Mouse (Mus musculus) brain, embryonic 14.5 days (tissue): ENCODE measurements around the gene Kat8. TPM values are rescaled to one million over a fixed set of nuclear protein-coding genes. Genes with fewer than 3 reads are reported as not detected.

Experiments used
- DNase-seq: peaks from one replicate; pipeline ENCODE4 v3.0.0-alpha.2; 2011; ENCODE audit warnings: low read depth
- CTCF ChIP-seq: fragments of 200-500 bp; IDR thresholded peaks from 2 replicates; pipeline ENCODE4 v1.5.1; 2012; ENCODE audit warnings: inconsistent platforms, mild to moderate bottlenecking, moderate library complexity, borderline replicate concordance; ENCODE audit not compliant: insufficient read depth, insufficient read length; ENCODE audit errors: extremely low read depth
- POLR2A ChIP-seq: fragments of 200-500 bp; IDR thresholded peaks from 2 replicates; pipeline ENCODE4 v1.6.1; 2012; ENCODE audit warnings: mild to moderate bottlenecking, inconsistent platforms, borderline replicate concordance; ENCODE audit not compliant: poor library complexity, insufficient read depth, insufficient read length, severe bottlenecking; ENCODE audit errors: extremely low read depth
- polyA plus RNA-seq: library from polyadenylated mRNA; depleted of rRNA; stranded (reverse); fragments of >200 nt; gene quantifications from 2 replicates; pipeline ENCODE4 v1.2.3, GENCODE M21; 2012

Kat8 gene
- polyA plus RNA-seq, 1 experiment: 44.8 TPM

DNA sequence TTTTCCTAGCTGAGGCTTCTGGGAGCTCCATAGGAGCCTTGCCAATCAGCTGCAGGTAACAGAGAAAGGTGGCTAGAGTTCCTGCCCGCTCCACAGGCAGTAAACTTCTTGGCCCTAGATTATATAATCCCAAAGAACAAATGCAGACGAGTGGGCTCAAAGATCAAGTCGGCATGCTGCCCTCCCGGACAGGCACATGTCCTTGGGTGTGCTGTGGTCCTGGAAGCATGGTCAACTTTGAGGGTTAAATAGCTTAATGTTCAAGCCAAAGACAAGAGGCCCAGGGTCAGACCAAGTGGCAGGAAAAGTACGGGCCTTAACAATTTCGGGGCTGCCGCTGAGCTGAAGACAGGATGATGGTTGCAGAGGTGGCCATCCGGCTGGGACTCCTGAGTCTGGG is 13.8 kb downstream of the Kat8 start:
- TF ChIP-seq CTCF (no peak), POLR2A (no peak)
- no peak for DNase-seq

DNA sequence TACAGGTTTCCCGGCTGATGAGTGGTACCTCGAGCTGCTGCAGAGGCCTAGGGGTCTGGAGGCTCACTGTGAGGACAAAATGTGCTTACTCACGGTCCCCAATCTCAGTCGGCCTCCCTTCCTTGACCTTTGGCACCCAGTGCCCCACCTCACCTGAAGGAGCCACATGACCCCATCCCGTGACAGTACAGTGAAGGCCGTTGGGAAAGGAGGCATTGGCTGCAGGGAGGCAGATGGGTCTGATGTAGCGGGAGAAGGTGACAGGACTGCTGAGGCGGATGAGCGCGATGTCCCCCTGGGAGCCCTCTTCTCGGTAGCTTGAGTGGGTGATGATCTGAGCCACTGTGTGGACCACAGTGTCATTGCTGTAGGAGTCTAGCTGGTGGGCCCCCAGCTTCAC is 14.5 kb downstream of the Kat8 start:
- TF ChIP-seq POLR2A (no peak), CTCF (no peak)
- no peak for DNase-seq

DNA sequence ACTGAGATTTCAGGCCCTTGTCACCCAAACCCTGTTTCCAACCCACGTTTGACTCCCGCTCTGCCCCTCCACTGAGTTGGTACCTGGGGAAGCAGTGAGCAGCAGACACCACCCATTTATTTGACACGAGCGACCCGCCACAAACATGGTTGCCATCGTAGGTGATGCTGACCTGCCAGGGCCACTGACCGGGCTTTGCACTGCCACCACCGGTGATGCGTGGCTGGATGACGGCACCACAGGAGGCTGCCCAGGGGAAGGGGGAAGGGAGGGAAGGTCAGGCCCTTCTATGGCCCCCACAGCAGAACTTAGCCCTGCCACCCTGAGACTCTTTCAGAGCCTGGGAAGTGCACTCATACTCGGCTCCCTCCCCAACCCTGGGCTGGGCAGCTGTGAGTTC is 15.4 kb downstream of the Kat8 start:
- TF ChIP-seq POLR2A: no peak
- no peak for TF ChIP-seq CTCF

DNA sequence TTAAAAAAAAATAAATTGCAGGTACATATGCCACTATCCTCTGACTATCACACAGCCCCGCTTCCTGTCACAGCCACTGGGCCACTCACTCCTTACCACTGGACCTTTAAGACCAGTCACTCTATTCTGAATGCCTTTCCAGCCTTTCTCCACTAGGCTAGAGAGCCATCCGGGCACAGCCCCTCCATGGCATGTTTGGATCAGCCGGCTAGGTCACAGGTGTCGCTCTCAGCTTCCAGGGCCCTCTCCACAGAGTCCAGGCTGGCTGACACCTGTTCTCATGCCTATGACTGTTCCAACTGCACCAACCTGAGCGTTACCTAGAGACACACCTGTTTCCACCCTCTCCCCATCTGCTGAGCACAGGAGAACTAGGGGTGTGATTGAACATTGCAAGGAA is 16.3 kb downstream of the Kat8 start:
- TF ChIP-seq CTCF (no peak), POLR2A (no peak)
- DNase-seq: no peak

More for the DNA sequence above, 15.4 kb downstream of the Kat8 start:
- DNase-seq: no peak

DNA sequence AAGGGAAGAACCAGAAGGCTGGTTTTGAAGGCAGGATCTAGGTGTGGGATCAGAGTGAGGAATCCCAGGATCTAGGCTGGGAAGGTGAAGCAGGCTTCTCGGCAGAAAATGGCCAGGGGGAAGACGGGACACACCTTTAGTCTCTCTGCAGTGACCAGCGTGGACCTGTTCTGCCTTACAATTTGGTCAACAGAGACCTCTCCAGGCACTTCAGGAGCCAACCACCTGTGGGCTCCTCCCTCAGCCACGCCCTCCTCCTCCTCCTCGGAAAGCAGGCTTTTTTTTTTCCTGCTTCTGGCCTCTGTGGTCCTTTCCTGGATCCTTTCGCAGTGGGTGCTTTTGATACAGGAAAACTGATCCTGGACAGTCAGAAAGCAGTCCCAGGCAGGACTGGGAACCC is 17.6 kb downstream of the Kat8 start, which contains the start of gene Prss8:
Gene Prss8, minus strand, starts transcription at position 182 of the 400 bp plus-strand sequence.
- no peak for DNase-seq
- TF ChIP-seq CTCF (no peak), POLR2A (no peak)

DNA sequence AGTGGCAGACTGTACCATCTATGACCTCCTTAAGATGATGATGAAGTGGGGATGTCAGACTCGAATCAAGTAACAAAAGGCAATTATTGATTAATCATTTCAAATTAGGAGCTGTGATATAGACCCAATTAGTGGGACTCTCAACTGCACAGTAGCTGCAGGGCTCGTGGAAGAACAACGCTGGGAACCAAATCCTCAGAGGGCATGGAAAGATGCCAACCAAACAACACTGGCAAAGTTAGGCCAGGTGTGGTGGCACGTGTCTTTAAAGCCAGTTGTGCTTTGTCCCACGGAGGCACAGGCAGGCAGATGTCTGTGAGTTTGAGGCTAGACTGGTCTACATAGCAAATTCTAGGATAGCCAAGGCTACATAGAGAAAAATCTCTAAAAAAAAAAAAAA is 18.3 kb downstream of the Kat8 start:
- no peak for DNase-seq
- no peak for TF ChIP-seq POLR2A
- TF ChIP-seq CTCF: no peak

DNA sequence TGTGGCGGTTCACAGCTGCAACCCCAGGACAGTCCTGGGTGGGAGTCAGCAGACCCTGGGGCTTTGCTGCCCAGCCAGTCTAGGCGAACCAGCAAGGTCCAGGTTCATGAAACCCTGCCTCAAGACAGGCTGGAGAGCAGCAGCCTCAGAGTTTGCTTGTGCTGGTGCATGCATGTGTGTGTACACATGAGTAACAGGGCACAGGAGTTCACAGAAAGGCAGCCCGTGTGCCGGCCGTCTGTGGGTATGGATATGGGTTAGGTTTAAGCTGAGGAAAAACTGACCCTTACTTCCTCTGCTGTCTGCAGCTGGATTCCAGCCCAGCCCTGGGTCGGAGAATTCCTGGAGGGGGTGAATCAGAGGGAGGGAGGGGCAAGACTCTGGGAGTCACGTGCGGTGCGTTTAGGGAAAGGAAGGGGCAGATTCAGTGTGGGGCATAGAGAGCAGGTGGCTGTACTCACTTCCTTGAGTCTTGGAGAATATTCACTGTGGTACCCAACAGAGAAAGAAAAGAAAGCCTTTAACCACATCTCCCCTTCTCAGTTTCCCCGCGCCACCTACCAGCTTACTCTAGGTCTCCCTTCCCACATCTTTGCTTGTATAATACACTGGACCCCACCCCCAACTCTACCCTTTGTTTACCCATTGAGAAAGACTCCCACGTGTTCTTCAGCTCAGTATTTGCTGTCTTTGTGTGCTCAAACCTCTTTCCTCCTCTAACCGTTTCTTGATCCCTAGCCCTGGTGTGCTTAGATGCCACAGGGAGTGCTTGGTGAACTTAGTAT is 19.2 kb downstream of the Kat8 start:
- TF ChIP-seq CTCF (no peak), POLR2A (no peak)
- no peak for DNase-seq

DNA sequence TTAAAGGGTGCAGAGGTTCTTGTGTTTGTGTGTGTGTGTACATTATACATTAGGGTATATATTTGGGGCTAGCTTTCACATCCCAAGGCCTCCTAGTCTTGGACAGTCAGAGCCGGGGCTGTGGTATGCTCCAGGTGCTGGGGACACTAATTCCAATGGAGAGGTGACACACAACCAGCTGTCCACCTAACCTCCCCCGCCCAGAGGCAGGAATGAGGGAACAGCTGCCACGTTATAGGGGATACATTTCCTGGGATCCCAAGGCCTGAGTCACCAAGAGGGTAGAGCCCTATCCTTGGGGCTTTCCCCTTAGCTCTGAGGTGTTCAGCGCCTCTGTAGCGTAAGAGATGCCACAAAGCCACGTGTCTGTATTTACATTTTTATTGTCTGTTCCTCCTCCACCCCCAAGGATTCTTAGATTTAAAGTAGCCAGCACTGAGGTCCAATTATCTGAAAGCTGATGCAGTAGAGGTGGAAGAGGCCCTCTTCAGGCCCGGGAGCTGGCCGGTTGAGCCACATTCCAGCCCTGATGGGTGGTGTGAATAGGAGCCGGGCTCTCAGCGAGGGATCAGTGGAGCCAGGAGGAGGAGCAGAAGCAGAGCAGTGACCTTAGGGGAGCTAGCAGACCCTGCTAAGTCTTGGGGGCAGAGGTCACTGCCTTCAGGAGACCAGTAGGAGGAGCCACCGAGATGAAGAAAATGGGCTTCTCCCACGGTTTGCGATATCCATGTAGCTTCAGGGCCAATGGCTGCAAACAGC is 20.1 kb downstream of the Kat8 start:
- no peak for TF ChIP-seq CTCF
- TF ChIP-seq POLR2A: no peak
- no peak for DNase-seq

DNA sequence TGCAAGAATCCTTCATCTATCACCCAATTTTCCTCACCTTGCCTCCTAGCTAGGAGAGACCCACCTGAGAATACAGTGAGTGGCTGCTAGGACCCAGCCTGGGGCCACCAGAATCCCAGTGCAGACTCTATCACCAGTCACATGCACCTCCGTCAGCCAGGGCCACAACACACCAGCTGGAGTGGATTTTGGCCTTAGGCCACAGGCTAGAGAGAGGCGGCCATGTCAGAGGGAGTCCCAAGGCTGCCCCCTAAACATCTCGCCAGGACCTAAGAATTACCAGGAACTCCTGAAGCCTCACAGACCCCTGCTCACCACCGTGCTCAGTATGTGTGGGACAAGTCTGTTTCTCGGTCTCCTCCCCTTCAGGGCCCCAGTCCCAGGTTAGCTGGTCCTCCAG is 21.8 kb downstream of the Kat8 start:
- no peak for DNase-seq

DNA sequence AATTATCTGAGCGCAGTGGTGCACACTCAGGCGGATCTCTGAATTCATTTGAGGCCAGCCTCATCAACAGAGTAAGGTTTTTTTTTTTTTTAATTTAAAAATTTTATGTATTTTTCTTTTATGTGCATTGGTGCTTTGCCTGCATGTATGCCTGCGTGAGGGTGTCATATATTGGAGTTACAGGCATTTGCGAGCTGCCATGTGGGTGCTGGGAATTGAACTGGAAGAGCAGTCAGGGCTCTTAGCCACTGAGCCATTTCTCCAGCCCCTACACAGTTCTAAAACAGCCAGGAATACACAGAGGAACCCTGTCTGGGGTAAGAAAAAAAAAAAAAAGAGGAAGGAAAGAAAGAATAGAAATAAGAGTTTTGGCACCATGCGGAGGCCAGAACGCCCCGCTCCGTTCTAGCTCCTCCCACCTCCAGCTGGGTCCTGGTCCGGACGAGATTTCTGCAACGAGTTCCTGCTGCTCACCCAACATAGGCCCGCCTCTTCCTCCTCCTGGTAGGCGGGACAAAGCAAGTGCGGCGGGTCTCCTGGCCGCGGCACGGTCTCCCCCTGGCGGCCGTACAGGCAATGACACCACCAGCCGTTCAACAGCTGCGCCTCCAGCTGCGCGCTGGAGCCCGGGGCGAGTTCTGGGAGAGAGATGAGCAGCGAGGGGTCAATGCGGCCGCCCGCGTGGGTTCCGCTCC is 22.9 kb downstream of the Kat8 start:
- TF ChIP-seq CTCF (peak; percentile 93), POLR2A (peak; percentile 59; the same call in 1 of the 2 replicates)
- peak; percentile 98 for DNase-seq

More for the DNA sequence above, 21.8 kb downstream of the Kat8 start:
- TF ChIP-seq POLR2A (no peak), CTCF (no peak)

DNA sequence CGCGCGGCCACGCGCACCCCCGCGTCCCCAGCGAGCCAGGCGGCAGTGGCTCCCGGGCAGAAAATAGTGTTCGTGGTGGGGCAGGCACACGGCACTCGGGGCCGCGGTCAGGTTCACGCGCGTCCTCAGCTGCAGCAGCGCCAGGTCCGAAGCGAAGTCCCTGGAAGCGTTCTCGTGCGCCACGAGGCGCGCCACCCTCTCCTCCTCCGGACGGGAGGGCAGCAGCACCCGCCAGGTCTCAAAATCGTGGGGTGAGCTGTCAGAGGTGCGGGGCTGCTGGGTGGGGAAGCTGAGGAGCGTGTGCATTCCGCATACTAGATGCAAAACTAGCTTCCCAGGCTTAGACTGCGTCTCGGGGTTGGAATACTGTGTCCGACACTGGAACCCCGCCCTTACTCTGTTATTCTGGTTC is 23.4 kb downstream of the Kat8 start:
- DNase-seq: no peak
- no peak for TF ChIP-seq POLR2A
- TF ChIP-seq CTCF: no peak
